Mouse (Mus musculus) ES-E14 (cell line): ENCODE results near the gene Kcnj16.

Experiments used
- CHD2 ChIP-seq: IDR thresholded peaks from 2 replicates; pipeline ENCODE4 v1.6.1; 2014; ENCODE audit warnings: mild to moderate bottlenecking, low read depth, low read length, inconsistent platforms
- MAFK ChIP-seq: IDR thresholded peaks from 2 replicates; pipeline ENCODE4 v1.6.1; 2014; ENCODE audit warnings: mild to moderate bottlenecking, low read depth, low read length, inconsistent platforms; ENCODE audit not compliant: insufficient read depth
- ZC3H11A ChIP-seq: IDR thresholded peaks from 2 replicates; pipeline ENCODE4 v1.6.1; 2012; ENCODE audit warnings: low read depth, mild to moderate bottlenecking, inconsistent platforms, low read length, borderline replicate concordance
- ZNF384 ChIP-seq: IDR thresholded peaks from 2 replicates; pipeline ENCODE4 v1.6.1; 2012; ENCODE audit warnings: low read depth, low read length, inconsistent platforms

DNA sequence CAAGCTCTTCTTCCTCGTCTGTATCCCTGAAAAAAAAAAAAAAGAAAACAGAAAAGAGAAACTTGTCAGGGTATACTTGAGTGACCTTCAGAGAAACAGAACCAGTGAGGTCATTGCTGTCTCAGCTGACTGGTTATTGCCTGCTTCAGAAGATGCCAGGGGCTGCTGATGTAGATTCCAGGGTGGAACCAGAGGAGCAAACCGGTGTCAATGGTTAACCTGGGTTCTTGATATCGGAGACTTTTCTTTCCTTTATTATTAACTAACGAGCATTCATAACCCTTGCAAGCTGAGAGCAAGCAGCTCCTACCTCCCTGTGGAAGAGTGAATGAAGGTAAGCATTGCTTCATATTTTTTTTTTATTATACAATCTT lies at the start of gene Kcnj16:
- no peak for TF ChIP-seq ZNF384
- no peak for TF ChIP-seq CHD2
- no peak for TF ChIP-seq ZC3H11A
- no peak for TF ChIP-seq MAFK
